Mouse (Mus musculus) frontal cortex, adult (tissue): ENCODE data around the gene Adamts6.

Experiments used
- ATAC-seq: cut with Nextera tagmentation; 2 replicates; pipeline ENCODE4 v1.9.2; 2017; ENCODE audit warnings: mild to moderate bottlenecking, moderate library complexity, mixed read lengths; ENCODE audit not compliant: low TSS enrichment

The Adamts6 gene

DNA sequence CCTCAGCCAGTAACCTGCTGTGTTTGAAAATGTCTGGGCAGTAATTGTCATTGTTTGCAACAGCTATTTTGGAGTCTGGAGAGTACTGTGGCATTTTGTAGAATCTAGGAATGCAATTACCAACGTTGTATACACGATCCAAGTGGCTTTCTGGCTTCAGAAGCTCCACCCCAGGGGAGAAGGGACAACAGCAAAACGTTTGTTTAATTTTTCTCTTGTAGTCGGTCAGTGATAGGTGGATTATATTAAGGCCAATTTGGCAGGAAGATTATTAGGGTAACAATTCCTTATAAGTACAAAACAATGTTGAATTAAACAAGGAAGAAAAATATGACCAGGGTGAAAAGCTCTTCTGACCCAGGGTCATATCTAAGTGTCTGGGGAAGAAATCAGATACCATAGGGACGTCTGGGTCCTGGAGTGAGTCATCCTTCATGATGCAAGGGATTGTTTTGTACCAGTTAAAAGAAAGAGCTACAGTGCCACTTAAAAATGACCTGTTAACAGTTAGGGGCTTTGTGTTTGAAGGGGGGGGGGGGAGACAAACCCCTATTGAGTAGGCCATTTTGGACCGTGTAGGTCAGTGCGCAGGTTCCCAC is 229.2 kb downstream of the Adamts6 start:
- no peak for ATAC-seq

GRCm38 (mm10) chr13:104517638-104518311 is 230.1 kb downstream of the Adamts6 start:
- ATAC-seq = no peak

- ATAC-seq = peak; percentile 98
Measured at GRCm38 (mm10) chr13:104518312-104519005, 230.8 kb downstream of the Adamts6 start.

DNA sequence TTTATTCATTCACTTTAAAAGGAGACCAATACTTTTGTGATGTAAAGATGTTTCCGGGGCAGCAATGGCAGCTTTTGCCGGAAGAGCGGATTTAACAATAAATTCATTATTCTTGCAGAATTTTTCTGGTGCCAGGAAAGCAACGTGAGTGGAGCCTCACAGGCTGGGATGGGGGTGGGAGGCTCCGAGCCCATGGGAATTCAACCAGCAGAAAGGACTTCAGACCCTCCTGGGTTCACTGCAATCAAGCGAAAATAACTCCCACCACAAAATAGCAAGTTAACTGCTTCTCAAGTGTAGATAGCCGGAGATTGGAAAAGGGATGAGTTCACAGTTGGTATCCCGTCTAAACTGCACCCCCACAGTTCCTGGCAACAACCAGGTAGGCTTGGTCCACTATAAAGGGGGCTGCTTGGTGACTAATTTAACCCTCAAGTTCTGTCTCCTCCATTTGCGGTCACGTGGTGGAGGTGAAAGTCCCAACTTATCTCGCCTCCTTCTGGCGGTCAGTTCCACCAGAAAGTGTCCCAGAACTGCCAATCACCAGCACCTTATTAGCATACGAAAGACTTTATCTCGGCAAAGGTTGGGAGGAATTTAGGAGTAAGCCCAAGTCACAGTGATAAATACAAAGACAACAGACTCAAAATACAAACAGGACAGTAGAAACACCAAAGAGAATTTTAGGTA is 231.5 kb downstream of the Adamts6 start:
- ATAC-seq = peak; percentile 29

- no peak for ATAC-seq
Measured at GRCm38 (mm10) chr13:104519981-104520380, 232.3 kb downstream of the Adamts6 start.

DNA sequence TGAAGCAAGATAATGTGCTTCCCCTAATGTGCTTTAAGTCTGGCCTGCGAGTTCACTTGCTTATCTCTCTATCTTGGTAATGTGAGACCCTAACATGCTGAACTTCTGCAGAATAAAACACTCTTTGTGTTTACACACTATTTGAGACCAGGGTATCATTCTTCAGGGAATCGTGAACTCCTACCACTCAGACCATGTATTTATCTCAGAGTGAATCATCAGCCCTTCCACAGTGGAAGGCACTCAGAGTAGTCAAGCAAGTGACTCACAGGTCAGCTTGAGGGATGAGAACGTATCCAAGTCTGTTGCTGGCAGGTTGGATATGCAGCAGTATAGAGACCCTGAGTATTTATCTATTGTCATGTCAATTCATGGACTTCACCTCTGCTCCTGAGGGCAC is 232.8 kb downstream of the Adamts6 start:
- no peak for ATAC-seq

DNA sequence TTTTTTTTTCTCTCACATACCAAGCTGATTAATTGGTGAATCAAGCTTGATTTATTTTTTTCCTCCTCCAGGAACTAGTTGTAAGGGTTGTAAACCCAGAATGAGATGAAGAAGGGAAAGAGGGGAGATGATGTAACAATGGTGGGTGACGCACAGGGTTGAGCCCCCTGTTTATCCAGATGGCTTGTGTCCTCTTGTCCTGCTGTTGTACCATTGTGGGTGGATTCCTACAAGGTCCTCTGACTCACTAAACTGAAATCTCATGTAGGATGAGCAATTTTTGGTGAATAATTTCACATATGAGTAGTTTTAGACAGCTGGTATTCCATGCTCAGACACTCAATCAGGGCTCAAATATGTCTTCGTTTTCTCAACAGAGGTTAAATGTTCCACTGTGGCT is 233.9 kb downstream of the Adamts6 start:
- ATAC-seq = no peak

DNA sequence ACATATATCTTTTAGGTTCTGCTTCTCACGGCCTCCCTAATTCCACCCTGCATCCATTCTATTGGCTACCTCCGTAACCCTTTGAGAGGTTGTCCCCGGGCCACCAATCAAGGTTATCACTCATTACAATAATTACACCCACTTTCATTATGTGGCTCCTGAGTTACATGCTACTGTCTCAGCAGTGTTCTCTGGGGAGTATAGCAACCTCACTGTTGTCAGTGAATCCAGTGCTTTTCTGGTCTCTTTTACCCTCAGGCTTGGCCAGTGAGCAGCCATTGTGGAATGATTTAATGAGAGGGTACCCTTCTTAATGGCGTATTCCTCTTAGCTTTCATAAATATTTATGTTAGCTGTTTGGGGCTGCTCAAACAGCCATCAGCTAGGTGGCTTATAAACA is 238.0 kb downstream of the Adamts6 start:
- no peak for ATAC-seq

GRCm38 (mm10) chr13:104529238-104529637 is 241.6 kb downstream of the Adamts6 start:
- ATAC-seq = no peak

- ATAC-seq = no peak
Measured at GRCm38 (mm10) chr13:104531841-104532240, 244.2 kb downstream of the Adamts6 start.

GRCm38 (mm10) chr13:104532723-104533122 is 245.1 kb downstream of the Adamts6 start:
- no peak for ATAC-seq

DNA sequence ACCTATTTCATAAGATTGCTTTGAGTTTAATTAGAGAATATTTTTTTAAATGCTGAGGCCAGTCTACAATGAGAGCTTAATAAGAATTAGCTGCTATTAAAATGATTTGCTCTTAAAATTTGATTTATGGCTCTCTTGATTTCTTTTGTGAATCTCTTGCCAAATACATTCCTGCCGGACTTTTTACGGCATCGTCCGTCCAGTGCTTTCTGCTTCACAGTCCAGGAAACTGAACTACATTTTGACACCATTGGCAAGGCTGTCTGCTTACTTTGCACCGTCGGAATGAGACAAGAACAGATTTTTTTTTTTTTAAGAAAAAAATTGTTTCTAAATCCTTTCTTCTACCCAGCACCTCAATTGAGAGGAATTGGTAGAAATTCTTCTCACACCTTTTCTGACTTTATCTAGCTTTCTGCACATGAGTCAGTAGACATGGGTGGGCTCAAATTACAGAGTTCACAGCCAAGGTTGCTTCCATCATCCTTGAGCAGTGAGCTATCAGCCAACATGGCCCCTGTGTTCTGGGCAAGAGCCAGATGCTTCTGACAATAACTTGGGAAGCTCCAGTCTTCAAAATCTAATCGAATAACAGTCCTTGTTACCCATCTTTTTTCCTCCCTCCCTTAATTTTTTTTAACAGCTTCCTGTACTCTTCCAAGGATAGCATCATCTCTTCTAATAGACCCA is 246.3 kb downstream of the Adamts6 start:
- no peak for ATAC-seq

DNA sequence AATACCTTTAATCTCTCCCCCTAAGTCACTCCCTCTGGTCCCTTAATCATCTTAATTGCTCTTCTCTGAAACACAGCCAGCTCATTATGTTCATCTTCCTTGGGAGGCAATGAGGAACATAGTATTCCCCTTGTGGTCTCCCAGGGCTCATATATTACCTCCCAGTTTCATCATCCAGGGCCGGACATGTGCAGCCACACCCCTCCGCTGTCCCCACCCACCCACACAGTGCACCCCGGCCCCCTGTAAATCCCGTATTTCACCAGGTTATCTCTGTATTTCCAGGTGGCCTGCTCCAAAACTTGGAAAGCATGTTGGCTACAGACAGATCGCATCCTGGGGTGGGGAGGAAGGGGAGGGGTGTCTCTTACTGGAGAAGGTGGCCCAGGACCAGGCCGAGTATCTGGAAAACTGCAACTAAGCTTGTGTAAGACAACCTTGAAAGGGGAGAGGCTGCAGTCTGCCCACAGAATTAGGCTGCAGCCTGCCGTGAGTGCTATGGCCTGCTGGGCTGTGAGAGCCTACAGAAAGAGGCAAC is 253.3 kb downstream of the Adamts6 start:
- ATAC-seq = no peak

DNA sequence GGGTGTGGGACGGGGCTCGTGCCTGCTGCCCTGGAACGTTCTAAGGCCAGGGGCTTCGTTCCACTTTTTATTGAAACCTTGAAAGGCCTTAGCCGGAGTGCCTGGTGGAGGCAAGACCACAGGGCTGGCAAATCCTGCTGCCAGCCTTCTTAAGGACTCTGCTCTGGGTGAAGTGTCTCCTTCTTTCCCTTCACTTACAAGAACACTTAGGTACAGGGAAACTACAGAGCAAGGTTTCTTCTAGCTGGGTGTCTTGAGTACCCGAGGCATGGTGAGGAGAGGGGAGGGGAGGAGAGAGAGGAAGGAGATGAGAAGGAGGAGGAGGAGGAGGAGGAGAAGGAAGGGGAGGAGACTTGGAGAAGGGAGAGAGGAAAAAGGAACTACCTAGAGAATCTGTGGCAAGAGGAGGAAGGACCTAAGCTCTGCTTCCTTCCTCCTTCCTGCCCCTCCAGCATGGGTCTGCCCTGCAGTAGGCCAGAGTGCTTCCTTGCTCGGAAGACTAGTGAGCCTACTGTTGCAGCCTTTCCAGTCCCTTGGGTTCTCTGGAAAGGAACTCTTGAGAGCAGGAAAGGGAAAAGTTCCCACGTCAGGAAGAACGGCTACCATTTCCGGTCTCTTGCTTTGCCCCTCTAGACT is 254.6 kb downstream of the Adamts6 start:
- ATAC-seq = no peak

DNA sequence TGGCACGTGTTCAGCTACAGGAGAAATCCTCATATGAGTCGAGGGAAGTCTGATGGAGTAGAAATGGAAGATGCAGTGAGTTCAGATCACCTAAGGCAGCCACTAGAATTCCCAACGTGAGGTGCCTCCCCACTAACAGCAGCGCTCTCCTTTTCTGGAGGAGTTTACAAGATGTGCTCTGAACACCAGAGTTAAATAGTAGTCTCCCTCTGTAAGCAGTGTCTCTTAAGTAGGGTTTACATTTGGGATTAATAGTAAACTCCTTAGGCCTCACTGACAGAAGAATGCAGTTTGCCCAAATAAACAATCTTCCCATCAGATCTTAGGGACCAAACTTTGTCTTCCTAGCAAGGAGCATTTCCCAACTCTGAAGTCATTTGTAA is 255.1 kb downstream of the Adamts6 start:
- ATAC-seq = no peak
